8 mouse cellular contexts compared by ENCODE assay signal in genomic region chr8:125756391-125757105, GRCm38 (mm10). TPM values are rescaled to one million over a fixed set of nuclear protein-coding genes. Genes with fewer than 3 reads are reported as not detected.
DNase-seq lines count a peak whose midpoint lies in the region; ATAC-seq lines count a peak whose summit lies in the region.

No protein-coding gene starts in this region.

- WGBS in forebrain, embryonic 12.5 days: 62% methylated on average over 9 of the region's 9 CpGs
- 43% methylated on average over 9 of the region's 9 CpGs for WGBS in hindbrain, embryonic 16.5 days

- H3K4me2 ChIP-seq in forebrain, embryonic 12.5 days: no peak overlapping the region
- H3K4me2 ChIP-seq in hindbrain, embryonic 16.5 days (ENCODE audit: low read length): no peak overlapping the region

- no peak overlapping the region for H3K4me3 ChIP-seq in forebrain, embryonic 12.5 days (replicated peaks)
- no peak overlapping the region for H3K4me3 ChIP-seq in hindbrain, embryonic 16.5 days (ENCODE audit: low read length)

- no peaks in the 10 kb centered on the region for H3K36me3 ChIP-seq in forebrain, embryonic 12.5 days (replicated peaks)
- H3K36me3 ChIP-seq in hindbrain, embryonic 16.5 days (ENCODE audit: control insufficient read depth, insufficient read depth, low read length): peaks cover 8% of the 10 kb centered on the region; the same call in 1 of the 2 replicates

- no peak for DNase-seq in frontal cortex, postnatal 36 days (ENCODE audit: low spot score in 2 of 2)
- DNase-seq in Muller cell, postnatal 12 days (ENCODE audit: inconsistent ontology term): peak; percentile 77
- DNase-seq in thymus, postnatal 0 days (ENCODE audit: low spot score): no peak
- no peak for DNase-seq in layer of hippocampus, postnatal 36 days

- H3K27me3 ChIP-seq in forebrain, embryonic 12.5 days: no peaks in the 10 kb centered on the region; the same call in 1 of the 2 replicates
- H3K27me3 ChIP-seq in hindbrain, embryonic 16.5 days (replicated peaks; ENCODE audit: control insufficient read depth, insufficient read depth, low read length): no peaks in the 10 kb centered on the region

- H3K4me1 ChIP-seq in forebrain, embryonic 12.5 days: peaks cover 9% of the 10 kb centered on the region; the same call in 1 of the 2 replicates
- H3K4me1 ChIP-seq in hindbrain, embryonic 16.5 days (ENCODE audit: control insufficient read depth, insufficient read depth, low read depth, low read length): peaks cover 6% of the 10 kb centered on the region

- peak; percentile 35 for ATAC-seq in frontal cortex, adult (ENCODE audit: low TSS enrichment)
- ATAC-seq in forebrain, embryonic 12.5 days (ENCODE audit: low FRiP score): peak; percentile 36; the same call in 1 of the 2 replicates
- peak; percentile 81 for ATAC-seq in hindbrain, embryonic 16.5 days
- ATAC-seq in CD4-positive, CD25-positive, alpha-beta regulatory T cell, adult 4 months: no peak

- H3K9me3 ChIP-seq in forebrain, embryonic 12.5 days: no peaks in the 10 kb centered on the region
- H3K9me3 ChIP-seq in hindbrain, embryonic 16.5 days (ENCODE audit: control insufficient read depth, low read length): no peaks in the 10 kb centered on the region

- H3K9ac ChIP-seq in forebrain, embryonic 12.5 days: no peak overlapping the region
- no peak overlapping the region; the same call in 1 of the 2 replicates for H3K9ac ChIP-seq in hindbrain, embryonic 16.5 days (ENCODE audit: low read depth, low read length)

- 0 out of 2 replicates have a peak overlapping the region, but pooled peaks have one; percentile 25 for H3K27ac ChIP-seq in forebrain, embryonic 12.5 days
- peak overlapping the region; percentile 64 for H3K27ac ChIP-seq in hindbrain, embryonic 16.5 days (ENCODE audit: low read depth, low read length)

RNA-seq across cellular contexts. Expression of gene Ntpcr, which starts 26.8 kb away (rescaled TPM):
- 17.1 and 20.0 TPM in 2 replicates for polyA plus RNA-seq in forebrain, embryonic 12.5 days (2016; fragmentation: Nextera tagmentation; extraction: Ambion mirVana)
- 35.4 and 37.6 TPM in 2 replicates for polyA plus RNA-seq in hindbrain, embryonic 16.5 days (2015; fragmentation: Nextera tagmentation; extraction: Ambion mirVana)
- polyA plus RNA-seq in CD4-positive, CD25-positive, alpha-beta regulatory T cell, adult 4 months (2017; shearing (Covaris generic)): 10 to 100 TPM; 25.9 to 33.5 TPM
- polyA plus RNA-seq in thymus, postnatal 0 days (2015; fragmentation: Nextera tagmentation; extraction: Ambion mirVana): 32.2 and 38.2 TPM in 2 replicates
- total RNA-seq in layer of hippocampus, postnatal 36 days (2021): 10 to 100 TPM; 20.8 TPM
